Mouse (Mus musculus): ENCODE measurements at regions not wholly inside any gene's neighbourhood (a gene's known extent, or its start where the extent isn't known, plus 50 kb on each side); places are given as distances from the start of the nearest gene placed in this dataset.
A peak's percentile ranks its signal among the peaks of the same experiment; 100 is the strongest.

DNA sequence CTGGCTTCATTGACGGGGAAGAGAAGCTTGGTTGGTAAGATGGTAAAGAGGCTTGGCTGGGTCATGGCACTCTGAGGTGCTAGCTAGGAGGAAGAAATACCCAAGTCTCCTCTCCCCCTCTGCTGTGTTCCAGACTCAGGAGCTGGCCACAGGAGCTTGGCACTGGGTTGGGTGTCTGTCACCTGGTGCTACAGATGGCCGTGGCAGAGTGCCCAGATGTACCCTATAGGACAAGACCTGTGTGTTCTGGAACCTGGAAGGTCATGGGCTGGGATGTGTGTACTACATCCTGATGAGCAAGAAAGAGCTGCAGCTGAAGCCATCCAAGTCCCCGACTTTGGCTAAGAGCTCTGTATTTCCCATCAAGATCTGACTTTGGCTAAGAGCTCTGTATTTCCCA, 72.4 kb downstream of the Nupl2 start:
- Histone ChIP-seq H3K9ac (no peak overlapping the region), H3K4me1 (no peaks in the 10 kb centered on the region), H3K4me2 (no peak overlapping the region), H3K27ac (no peak overlapping the region), H3K4me3 (no peak overlapping the region), H3K27me3 (no peaks in the 10 kb centered on the region), H3K36me3 (no peaks in the 10 kb centered on the region), H3K9me3 (no peaks in the 10 kb centered on the region)
- ATAC-seq (ENCODE audit: insufficient number of reproducible peaks, insufficient read depth, low FRiP score, low TSS enrichment, low read depth), result no peak
- WGBS, result 89% methylated on average over 3 of the region's 3 CpGs

DNA sequence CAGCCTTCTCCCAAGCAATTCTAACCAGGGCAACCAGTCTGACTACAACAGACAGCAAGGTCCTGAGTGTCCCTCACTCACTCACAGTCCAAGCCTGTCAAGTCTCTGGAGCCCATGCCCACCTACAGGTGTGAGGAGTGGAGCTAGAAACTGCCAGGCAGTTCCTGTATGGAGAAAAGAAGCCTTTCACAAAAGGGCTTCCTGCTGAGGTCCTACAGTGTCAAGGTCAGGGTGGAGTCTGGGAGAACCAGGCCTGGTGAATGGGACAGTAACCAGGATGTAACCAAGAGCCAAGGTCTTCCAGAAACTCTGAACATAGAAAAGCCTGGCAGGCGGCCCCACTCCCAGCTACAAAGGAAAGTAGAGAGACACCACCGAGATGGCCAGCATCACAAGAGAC, 74.2 kb downstream of the Nupl2 start:
- ATAC-seq (ENCODE audit: insufficient number of reproducible peaks, insufficient read depth, low FRiP score, low TSS enrichment, low read depth), result no peak
- H3K27ac ChIP-seq, result no peak overlapping the region
- no peak overlapping the region for H3K9ac ChIP-seq
- H3K9me3 ChIP-seq, result no peaks in the 10 kb centered on the region
- H3K36me3 ChIP-seq, result no peaks in the 10 kb centered on the region
- no peaks in the 10 kb centered on the region for H3K27me3 ChIP-seq
- H3K4me1 ChIP-seq, result no peaks in the 10 kb centered on the region
- no peak overlapping the region for H3K4me3 ChIP-seq
- WGBS, result 83% methylated on average over 2 of the region's 2 CpGs
- no peak overlapping the region for H3K4me2 ChIP-seq

DNA sequence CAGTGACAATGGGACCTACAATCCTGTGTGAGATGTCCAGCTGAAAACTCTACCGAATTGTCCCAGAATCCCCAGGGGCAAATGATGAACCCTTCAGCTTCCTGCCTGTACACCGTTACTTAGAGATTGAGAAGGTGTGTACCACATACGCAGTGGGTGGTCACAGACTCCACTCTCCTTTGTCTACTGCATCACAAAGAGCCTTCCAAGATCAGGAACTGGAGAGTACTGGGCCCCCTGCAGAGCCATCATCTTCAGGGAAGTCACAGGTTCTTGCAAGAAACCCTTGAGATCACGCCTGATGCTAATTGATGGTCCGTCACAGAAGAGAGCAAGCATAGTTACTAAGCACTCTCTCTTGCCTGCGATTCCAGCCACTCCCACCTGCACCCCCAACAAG, 79.4 kb downstream of the Nupl2 start:
- no peaks in the 10 kb centered on the region for H3K27me3 ChIP-seq
- no peak overlapping the region for H3K4me2 ChIP-seq
- H3K36me3 ChIP-seq, result no peaks in the 10 kb centered on the region
- H3K9ac ChIP-seq, result no peak overlapping the region
- 80% methylated on average over 6 of the region's 6 CpGs for WGBS
- H3K4me3 ChIP-seq, result no peak overlapping the region
- H3K27ac ChIP-seq, result no peak overlapping the region
- no peak for ATAC-seq (ENCODE audit: insufficient number of reproducible peaks, insufficient read depth, low FRiP score, low TSS enrichment, low read depth)
- no peaks in the 10 kb centered on the region for H3K9me3 ChIP-seq
- H3K4me1 ChIP-seq, result no peaks in the 10 kb centered on the region

DNA sequence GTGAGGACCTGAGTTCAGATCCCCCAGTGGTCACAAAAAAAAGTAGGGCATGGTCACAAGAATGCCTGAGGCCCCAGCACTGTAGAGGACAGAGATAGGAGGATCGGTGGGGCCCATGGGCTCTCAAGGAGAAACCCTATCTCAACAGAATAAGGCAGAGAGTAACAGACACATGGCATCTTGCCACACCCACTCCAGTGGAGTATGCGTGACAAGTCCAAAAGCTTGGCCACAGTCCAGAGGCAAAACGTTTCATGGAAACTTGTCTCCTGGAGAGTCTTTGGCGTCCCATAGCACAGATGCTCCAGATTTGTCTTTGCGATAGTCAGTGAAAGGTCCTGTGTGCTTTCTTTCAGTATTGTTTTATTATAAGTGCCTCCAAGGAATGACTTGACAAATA, 90.7 kb downstream of the Nupl2 start:
- 78% methylated on average over 5 of the region's 5 CpGs for WGBS
- H3K27me3 ChIP-seq, result no peaks in the 10 kb centered on the region
- no peak for ATAC-seq (ENCODE audit: insufficient number of reproducible peaks, insufficient read depth, low FRiP score, low TSS enrichment, low read depth)

DNA sequence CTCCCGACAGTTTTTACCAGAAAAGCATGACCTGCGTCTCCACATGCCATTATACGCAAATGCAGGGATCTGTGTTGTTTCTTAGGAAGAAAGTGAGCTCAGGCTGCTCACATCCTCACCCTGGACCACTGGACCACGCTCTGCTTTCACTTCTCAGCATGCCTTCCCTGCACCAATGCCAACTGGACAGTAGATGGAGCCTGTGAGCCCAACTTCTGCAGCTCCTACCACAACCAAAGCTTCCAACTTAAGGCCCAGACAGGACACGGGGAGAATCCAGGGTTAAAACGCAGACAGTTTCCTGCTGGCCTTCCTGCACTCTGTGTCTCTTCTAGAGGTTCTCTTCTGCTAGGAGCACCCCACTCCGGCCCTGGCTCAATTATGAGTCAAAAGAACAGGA, 90.3 kb downstream of the Kcnh2 start:
- H3K4me3 ChIP-seq, result no peak overlapping the region
- no peak overlapping the region for H3K9ac ChIP-seq
- peaks cover 5% of the 10 kb centered on the region; the same call in 1 of the 2 replicates for H3K4me1 ChIP-seq
- peaks cover 3% of the 10 kb centered on the region; the same call in 1 of the 2 replicates for H3K9me3 ChIP-seq
- no peaks in the 10 kb centered on the region for H3K27me3 ChIP-seq
- WGBS, result 12% methylated on average over 7 of the region's 7 CpGs
- H3K27ac ChIP-seq, result no peak overlapping the region
- no peak overlapping the region for H3K4me2 ChIP-seq
- no peaks in the 10 kb centered on the region for H3K36me3 ChIP-seq
- ATAC-seq (ENCODE audit: insufficient number of reproducible peaks, insufficient read depth, low FRiP score, low TSS enrichment, low read depth), result no peak

More for the DNA sequence above, 90.7 kb downstream of the Nupl2 start:
- H3K27ac ChIP-seq, result no peak overlapping the region
- H3K36me3 ChIP-seq, result no peaks in the 10 kb centered on the region
- no peak overlapping the region for H3K4me2 ChIP-seq
- H3K9me3 ChIP-seq, result peaks cover 3% of the 10 kb centered on the region; the same call in 1 of the 2 replicates
- H3K4me3 ChIP-seq, result no peak overlapping the region
- H3K9ac ChIP-seq, result no peak overlapping the region
- H3K4me1 ChIP-seq, result no peaks in the 10 kb centered on the region

DNA sequence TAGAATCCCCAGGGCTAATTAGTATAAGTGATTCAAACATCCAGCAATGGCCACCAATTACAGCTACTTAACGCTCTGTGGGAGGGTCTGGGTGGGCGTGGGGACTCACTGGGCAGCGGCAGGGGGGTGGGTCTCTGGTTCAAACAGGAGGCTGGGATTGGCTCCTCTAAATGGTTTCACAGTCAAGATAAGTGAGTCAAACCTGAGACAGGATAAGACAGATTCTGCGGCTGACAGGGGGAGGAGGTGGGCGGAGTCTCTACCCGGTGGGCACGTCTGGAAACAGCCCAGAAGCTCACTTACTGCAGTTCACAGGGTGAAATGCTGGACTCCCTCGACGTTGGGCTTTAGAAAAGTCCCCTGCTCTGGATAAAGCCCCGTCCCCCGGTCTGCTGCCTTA, 89.3 kb downstream of the Kcnh2 start:
- Histone ChIP-seq H3K27me3 (no peaks in the 10 kb centered on the region), H3K36me3 (no peaks in the 10 kb centered on the region), H3K4me2 (peak overlapping the region; percentile 3; the same call in 1 of the 2 replicates), H3K9me3 (peaks cover 3% of the 10 kb centered on the region; the same call in 1 of the 2 replicates), H3K27ac (no peak overlapping the region), H3K4me3 (no peak overlapping the region), H3K9ac (no peak overlapping the region), H3K4me1 (peaks cover 8% of the 10 kb centered on the region)
- no peak for ATAC-seq (ENCODE audit: insufficient number of reproducible peaks, insufficient read depth, low FRiP score, low TSS enrichment, low read depth)
- WGBS, result 11% methylated on average over 11 of the region's 11 CpGs

DNA sequence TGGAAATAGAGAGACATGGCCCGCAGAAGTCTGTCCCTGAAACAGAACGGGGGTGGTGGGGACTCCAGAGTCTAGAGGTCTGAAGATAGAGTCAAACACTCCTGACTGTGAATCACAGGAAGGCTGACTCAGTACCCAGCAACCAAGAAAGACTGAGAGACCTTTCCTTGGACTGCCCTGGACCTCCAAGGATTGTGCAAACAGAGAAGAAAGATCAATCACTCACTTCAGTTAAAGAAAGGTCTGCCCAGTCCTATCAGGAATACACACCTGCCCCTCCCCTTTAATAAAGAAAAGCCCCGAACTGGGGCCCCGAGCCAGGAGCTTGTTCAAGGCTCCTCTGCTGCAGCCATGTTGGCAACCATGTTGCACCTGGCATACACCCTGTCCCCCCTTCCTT, 87.3 kb downstream of the Kcnh2 start:
- no peak for ATAC-seq (ENCODE audit: insufficient number of reproducible peaks, insufficient read depth, low FRiP score, low TSS enrichment, low read depth)
- H3K4me2 ChIP-seq, result no peak overlapping the region
- no peak overlapping the region for H3K27ac ChIP-seq
- H3K27me3 ChIP-seq, result no peaks in the 10 kb centered on the region
- peaks cover 8% of the 10 kb centered on the region for H3K4me1 ChIP-seq
- H3K9me3 ChIP-seq, result no peaks in the 10 kb centered on the region
- H3K9ac ChIP-seq, result no peak overlapping the region
- 83% methylated on average over 4 of the region's 4 CpGs for WGBS
- H3K4me3 ChIP-seq, result no peak overlapping the region
- no peaks in the 10 kb centered on the region for H3K36me3 ChIP-seq

DNA sequence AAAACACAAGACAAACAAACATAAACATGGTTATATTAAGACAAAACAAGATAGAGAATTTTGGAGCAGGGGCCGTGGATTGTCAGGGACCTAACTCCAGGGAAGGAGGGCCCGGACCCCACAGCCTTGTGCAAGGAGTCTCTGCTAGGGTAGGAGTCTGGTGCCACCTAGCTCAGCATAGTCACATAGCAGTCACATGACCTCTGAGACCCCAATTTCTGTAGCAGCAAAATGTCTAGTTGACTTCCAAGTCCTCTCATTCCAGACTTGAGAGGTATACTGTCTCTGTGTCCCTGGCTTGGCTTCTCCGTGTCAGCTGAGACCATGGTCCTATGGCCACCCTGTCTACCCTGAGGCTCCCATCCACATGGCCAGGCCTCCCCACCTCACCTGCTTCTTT, 86.0 kb downstream of the Kcnh2 start:
- Histone ChIP-seq H3K4me3 (no peak overlapping the region), H3K27me3 (no peaks in the 10 kb centered on the region), H3K9me3 (no peaks in the 10 kb centered on the region), H3K9ac (no peak overlapping the region), H3K4me2 (no peak overlapping the region), H3K27ac (no peak overlapping the region), H3K36me3 (no peaks in the 10 kb centered on the region), H3K4me1 (peaks cover 8% of the 10 kb centered on the region)
- no peak for ATAC-seq (ENCODE audit: insufficient number of reproducible peaks, insufficient read depth, low FRiP score, low TSS enrichment, low read depth)
- 89% methylated on average over 3 of the region's 3 CpGs for WGBS

DNA sequence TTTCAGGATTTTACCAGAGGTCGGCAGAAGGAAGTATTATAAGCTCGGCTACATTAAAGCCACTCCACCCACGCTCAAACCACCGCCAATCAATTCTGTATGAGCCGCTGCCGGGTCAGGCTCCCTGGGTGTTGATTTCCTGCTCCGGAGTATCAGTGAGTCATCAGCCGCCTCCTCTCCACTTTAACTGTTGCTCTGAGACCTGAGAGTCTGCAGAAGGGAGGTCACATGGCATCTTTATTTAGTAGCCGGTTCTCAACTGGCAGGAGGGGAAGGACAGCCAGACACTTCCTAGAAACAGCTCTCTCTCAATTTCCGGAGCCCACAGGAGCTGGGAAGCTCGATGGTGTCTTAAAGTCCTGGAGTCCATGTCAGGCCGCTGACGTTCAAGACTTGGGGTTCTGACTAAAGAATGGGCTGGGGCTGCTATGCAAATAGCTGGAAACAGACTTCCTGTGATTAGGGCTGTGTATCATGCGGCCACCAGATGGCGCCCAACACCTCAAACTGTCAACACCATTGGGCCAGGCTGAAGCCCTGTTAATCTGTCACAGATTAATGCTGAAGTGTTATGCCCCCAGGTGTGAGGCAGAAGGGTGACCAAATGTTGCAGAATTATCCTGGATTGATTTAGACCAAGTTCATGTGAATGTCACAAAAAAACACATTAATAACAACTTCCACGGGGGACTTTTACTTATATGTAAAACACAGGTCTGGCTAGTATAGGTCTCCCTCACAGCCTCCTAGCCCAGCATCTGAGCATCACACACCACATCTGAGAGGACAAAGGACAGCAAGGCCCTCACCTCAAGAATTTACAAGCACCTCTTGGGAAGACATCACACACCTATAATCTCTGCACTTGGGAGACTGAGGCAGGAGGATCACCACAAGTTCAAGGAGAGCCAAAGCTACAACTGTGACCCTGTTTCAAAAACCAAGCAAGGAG, 84.8 kb downstream of the Kcnh2 start:
- Histone ChIP-seq H3K4me3 (peak overlapping the region; percentile 22), H3K9ac (peak overlapping the region; percentile 49), H3K4me2 (peak overlapping the region; percentile 56), H3K36me3 (no peaks in the 10 kb centered on the region), H3K27ac (no peak overlapping the region), H3K4me1 (peaks cover 8% of the 10 kb centered on the region), H3K27me3 (no peaks in the 10 kb centered on the region), H3K9me3 (no peaks in the 10 kb centered on the region)
- 10% methylated on average over 16 of the region's 16 CpGs for WGBS
- ATAC-seq (ENCODE audit: insufficient number of reproducible peaks, insufficient read depth, low FRiP score, low TSS enrichment, low read depth), result no peak
